Mouse (Mus musculus) olfactory bulb, adult 2 months (tissue): ENCODE measurements around the gene Mms19.

ENCODE experiments used
- CTCF ChIP-seq: fragments of 200-500 bp; IDR thresholded peaks from 2 replicates; pipeline ENCODE4 v1.5.1; 2012; ENCODE audit warnings: low read depth, mild to moderate bottlenecking, low read length, moderate library complexity; ENCODE audit not compliant: insufficient read depth
- POLR2A ChIP-seq: fragments of 200-500 bp; IDR thresholded peaks from 2 replicates; pipeline ENCODE4 v1.6.1; 2012; ENCODE audit warnings: mild to moderate bottlenecking, low read depth, low read length, moderate library complexity; ENCODE audit not compliant: insufficient read depth

DNA sequence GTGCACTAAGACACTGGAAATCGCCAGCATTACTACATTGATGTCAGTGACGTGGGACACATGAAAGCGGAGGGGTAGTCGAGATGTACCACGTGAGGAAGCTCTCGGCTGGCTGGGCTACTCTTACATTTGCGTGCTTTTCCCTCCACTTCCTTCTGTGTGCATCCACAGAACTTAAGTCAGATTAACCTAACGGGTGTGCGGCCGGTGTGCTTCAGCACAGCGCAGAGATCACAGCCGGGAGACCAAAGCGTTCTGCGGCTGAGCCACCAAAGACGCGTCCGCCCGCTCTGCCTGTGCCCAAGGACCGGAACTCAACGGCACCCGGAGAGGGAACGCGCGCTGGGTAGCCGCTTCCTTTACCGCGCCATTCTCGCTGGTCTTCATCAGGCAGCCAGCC lies 48.3 kb downstream of the Mms19 start:
- TF ChIP-seq POLR2A = no peak
- no peak for TF ChIP-seq CTCF
